Mouse (Mus musculus): ENCODE measurements at regions not wholly inside any gene's neighbourhood (a gene's known extent, or its start where the extent isn't known, plus 50 kb on each side); places are given as distances from the start of the nearest gene placed in this dataset.

DNA sequence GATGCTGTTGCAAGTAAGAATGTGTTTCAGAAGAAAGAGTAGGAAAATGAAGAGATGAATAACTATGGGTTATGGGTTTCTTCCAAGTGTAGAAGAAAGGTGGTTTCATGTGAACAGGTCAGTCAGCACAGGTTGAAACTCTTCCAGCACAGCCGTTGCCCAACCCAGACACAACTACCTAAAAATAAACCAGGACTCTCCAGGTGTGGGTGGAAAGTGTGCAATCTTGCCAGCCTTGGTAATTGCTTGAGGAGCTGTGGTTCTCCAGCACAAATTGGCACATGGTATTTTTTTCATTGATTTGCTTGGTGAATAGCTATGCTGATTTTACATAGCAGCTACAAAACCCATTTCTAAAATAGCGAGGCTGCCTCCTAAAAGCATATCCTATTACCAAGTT, 116.6 kb downstream of the Cartpt start:
- TF ChIP-seq POLR2A (IDR thresholded peaks at IDR 0.05; ENCODE audit: control insufficient read depth, low read depth, low read length) (no peak), CTCF (IDR thresholded peaks at IDR 0.05; ENCODE audit: control insufficient read depth, insufficient read depth, insufficient replicate concordance, low read depth, low read length) (no peak)

Measured in testis, adult 2 months (tissue).